Mouse (Mus musculus) CH12.LX (cell line): ENCODE data around the gene 9430015G10Rik.

Experiments
- CTCF ChIP-seq, 2 experiments: IDR thresholded peaks in 1 of 2; conservative IDR thresholded peaks in 1 of 2; 2 replicates each; pipeline ENCODE4 v1.5.1; 2011 to 2012; ENCODE audit warnings: low read depth in 2 of 2, low read length in 2 of 2, improper control_type of control experiment in 1 of 2, inconsistent platforms in 1 of 2, mild to moderate bottlenecking in 1 of 2, moderate library complexity in 1 of 2
- JUN ChIP-seq: IDR thresholded peaks from 2 replicates; pipeline ENCODE4 v1.6.1; 2011; ENCODE audit warnings: low read depth, mild to moderate bottlenecking, low read length, improper control_type of control experiment, moderate library complexity; ENCODE audit not compliant: insufficient read depth
- KAT2A ChIP-seq: IDR thresholded peaks from 2 replicates; pipeline ENCODE4 v1.6.1; 2012; ENCODE audit warnings: low read length, improper control_type of control experiment, inconsistent platforms; ENCODE audit not compliant: insufficient replicate concordance
- MAFK ChIP-seq: IDR thresholded peaks from 2 replicates; pipeline ENCODE4 v1.6.1; 2011; ENCODE audit warnings: low read length, improper control_type of control experiment; ENCODE audit not compliant: insufficient replicate concordance
- MXI1 ChIP-seq: IDR thresholded peaks from 2 replicates; pipeline ENCODE4 v1.6.1; 2011; ENCODE audit warnings: mild to moderate bottlenecking, low read depth, low read length, improper control_type of control experiment
- POLR2A ChIP-seq: IDR thresholded peaks from 2 replicates; pipeline ENCODE4 v1.6.1; 2011; ENCODE audit warnings: low read depth, mild to moderate bottlenecking, improper control_type of control experiment, low read length
- POLR2AphosphoS2 ChIP-seq: IDR thresholded peaks from 2 replicates; pipeline ENCODE4 v1.6.1; 2011; ENCODE audit warnings: low read depth, low read length, improper control_type of control experiment
- SIN3A ChIP-seq: IDR thresholded peaks from 2 replicates; pipeline ENCODE4 v1.6.1; 2012; ENCODE audit warnings: low read length, improper control_type of control experiment, inconsistent platforms
- UBTF ChIP-seq: IDR thresholded peaks from 2 replicates; pipeline ENCODE4 v1.6.1; 2012; ENCODE audit warnings: low read depth, mild to moderate bottlenecking, inconsistent platforms, low read length, improper control_type of control experiment, moderate library complexity
- USF1 ChIP-seq: IDR thresholded peaks from 2 replicates; pipeline ENCODE4 v1.6.1; 2014; ENCODE audit warnings: low read depth, mild to moderate bottlenecking, inconsistent platforms, low read length, improper control_type of control experiment

DNA sequence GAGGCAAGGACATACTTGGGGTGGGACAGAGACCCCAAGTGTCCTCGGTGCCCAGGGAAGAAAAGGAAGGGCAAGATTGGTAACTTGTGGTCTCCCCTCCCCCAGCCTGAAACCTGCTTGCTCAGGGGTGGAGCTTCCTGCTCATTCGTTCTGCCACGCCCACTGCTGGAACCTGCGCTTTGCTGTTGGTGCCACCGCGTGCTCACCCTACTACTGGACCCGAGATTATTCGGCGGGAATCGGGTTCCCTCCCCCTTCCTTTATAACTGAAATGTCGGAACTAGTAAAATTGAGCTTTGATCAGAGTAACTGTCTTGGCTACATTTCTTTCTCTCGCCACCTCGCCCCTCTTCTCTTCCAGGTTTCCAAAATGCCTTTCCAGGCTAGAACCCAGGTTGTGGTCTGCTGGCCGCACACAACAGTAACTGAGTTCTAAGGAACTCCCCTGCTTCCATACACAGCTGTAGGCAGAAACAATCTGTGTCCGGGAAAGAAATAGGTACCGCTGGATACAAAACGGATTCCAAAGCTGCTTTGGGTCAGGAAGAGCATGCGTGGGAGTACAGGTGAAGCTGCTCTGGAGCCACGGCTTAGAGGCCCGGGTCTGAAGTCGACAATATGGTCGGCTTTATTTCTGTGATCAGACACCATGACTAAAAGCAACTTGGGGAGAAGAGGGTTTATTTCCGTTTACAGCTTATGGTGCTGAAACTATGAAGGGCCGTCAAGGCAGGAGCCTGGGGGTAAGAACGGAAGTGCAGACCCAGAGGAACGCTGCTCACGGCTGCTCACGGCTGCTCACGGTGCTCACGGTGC is 26.7 kb downstream of the 9430015G10Rik start:
- TF ChIP-seq KAT2A: no peak
- TF ChIP-seq CTCF (conservative IDR thresholded peaks at IDR 0.05 in 1 of 2, IDR thresholded peaks at IDR 0.05 in 1 of 2; ENCODE audit: low read depth in 2 of 2, low read length in 2 of 2): no peak
- no peak for TF ChIP-seq UBTF
- TF ChIP-seq SIN3A: no peak
- TF ChIP-seq POLR2AphosphoS2: no peak
- TF ChIP-seq USF1: no peak
- TF ChIP-seq MAFK: no peak
- TF ChIP-seq MXI1: no peak
- no peak for TF ChIP-seq JUN
- no peak for TF ChIP-seq POLR2A
